Mouse (Mus musculus) urinary bladder, postnatal 36 days (tissue): ENCODE results near the gene Ttc13.

Experiments
- DNase-seq, 2 experiments: peaks; one replicate each; pipeline ENCODE4 v3.0.0; 2022; ENCODE audit warnings: low spot score in 2 of 2, mixed read lengths in 1 of 2

Ttc13 gene

DNA sequence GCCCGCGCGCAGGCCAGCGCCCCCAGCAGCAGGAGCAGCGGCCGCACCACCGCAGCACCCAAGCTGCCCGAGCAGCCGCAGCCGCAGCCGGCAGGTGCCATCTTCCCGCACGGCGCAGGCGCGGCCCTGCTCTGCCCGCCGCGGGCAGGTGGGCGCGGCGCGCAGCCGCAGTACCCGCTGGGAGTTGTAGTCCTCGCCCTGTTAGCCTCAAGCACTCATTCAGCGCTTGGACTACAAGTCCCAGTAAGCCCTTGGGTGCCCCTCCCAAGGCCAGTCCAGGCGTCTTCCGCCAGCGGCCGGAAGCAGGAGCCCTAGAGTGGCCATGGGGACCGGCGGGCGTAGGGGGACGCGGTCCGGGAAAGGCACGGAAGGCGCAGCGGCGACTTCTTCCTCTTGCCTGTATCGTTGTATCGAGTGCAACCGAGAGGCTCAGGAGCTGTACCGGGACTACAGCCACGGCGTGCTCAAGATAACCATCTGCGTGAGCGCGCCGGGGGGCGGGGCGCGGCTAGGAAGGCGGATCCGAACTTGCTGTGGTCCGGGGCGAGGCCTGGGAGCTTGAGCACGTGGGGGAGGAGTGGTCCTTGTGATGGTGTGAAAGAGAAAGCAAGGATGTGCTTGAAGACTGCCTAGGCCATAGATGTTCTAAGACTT lies at the start of gene Ttc13, which contains the start of gene Arv1:
Gene Ttc13, minus strand, starts transcription at position 122 of the 654 bp plus-strand sequence.
Gene Arv1, plus strand, starts transcription at position 278 of the 654 bp plus-strand sequence.
- DNase-seq: peak; percentile 92 to 95

DNA sequence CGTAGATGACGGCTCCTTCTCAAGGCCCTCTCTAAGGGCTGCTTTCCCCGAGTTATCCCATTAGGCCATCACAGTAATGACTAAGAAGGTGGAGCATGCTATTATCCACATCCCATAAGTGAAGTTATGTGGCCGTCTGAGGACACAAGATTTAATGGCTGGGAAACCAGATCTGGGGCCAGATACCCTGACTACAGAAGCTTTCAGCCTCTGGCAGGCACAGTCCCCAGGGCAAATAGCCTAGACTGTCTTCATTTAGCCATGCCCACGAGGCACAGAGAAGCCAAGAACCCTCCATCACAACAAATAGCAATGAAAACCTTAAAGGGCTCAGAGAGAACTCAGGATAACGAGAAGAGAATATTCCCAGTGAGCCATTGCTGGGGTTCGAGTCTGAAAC lies 41.3 kb upstream of the Ttc13 start:
- no peak for DNase-seq

DNA sequence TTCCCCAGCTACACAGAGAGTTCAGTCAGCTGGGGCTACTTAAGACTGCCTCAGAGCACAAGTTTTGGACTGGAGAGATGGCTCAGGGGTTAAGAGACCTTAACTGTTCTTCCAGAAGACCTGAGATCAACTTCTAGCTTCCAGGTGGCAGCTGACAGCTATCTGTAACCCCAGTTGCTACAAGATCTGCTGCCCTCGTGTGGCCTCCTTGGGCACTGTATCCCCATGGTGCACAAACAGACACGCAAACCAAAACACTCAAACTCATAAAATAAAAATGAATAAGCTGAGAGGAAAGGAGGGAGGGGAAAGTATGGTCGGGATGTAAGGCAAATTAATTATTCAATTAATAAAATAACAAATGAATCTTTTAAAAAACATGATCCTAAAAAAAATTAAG lies 36.8 kb upstream of the Ttc13 start:
- no peak for DNase-seq

DNA sequence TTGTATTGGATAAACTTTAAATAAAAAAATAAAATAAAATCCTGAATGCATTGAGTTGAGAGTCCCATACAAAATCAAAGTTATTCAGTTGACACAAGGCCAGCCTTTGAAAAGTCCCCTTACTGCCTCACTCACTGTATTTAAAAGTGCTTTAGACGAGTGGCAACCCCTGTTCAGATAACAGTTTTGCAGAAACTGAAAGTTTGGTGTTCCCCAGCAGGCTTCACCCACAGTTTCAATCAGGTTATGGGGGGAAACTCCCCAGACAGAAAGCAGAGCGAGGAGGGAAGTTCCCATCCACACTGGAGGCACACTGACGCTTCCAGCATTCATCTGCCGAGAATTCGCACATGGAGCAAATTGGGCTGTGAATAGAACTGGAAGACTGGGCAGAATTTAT lies 34.8 kb upstream of the Ttc13 start:
- no peak for DNase-seq

DNA sequence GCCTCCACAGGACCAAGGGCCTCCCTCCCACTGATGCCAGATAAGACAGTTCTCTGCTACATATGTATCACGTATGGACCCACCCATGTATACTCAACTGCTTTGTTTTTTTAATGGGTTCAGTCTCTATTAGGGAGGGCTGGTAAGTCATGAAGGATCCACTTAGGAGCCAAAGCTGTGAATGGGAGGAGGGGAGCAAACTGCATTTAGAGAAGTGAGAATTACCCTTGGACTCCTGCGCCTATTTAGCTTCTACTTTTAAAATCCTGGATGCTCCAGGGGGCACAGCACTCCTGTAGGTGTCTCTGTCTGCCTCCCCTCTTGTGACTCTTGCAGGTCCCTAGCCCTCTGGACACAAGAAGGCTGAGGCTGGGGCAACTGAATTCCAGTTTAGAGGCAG lies 34.4 kb upstream of the Ttc13 start:
- DNase-seq: no peak

DNA sequence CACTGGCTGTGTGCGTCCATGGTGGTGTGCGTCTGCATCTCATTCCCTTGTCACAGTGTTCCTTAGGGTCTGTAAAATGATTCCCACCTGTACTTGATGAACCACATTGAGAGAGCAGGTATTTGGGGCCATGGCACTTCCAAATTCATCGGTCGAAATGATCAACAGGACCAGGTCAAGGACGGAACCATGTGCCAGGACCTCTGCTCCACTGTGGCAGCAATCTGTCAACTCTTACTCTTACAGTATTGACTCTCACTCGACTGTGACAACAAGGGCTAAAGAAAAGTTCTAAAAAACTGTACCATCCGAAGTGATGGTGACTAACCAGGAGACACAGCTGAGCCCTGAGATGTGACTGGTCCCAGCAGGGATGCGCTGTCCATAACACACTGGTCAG lies 33.7 kb upstream of the Ttc13 start:
- DNase-seq: no peak

DNA sequence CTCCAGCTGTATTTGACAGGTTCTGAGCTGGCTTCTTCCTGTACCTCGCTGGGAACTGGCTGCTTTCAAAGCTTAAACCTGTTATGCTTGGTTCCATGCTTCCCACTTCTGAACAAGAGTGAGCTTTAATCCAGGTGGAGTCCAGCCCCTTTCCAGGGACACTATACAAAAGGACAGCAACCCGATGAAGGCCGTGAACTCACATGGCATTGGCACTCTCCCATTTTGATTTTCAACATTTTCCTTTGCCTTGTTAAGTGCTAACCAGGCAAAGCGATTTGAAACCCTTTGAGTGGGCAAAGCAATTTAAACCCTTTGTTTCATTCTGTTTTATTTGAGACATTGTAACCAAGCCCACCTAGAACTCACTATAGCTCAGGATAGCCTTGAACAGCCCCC lies 33.0 kb upstream of the Ttc13 start:
- no peak for DNase-seq

DNA sequence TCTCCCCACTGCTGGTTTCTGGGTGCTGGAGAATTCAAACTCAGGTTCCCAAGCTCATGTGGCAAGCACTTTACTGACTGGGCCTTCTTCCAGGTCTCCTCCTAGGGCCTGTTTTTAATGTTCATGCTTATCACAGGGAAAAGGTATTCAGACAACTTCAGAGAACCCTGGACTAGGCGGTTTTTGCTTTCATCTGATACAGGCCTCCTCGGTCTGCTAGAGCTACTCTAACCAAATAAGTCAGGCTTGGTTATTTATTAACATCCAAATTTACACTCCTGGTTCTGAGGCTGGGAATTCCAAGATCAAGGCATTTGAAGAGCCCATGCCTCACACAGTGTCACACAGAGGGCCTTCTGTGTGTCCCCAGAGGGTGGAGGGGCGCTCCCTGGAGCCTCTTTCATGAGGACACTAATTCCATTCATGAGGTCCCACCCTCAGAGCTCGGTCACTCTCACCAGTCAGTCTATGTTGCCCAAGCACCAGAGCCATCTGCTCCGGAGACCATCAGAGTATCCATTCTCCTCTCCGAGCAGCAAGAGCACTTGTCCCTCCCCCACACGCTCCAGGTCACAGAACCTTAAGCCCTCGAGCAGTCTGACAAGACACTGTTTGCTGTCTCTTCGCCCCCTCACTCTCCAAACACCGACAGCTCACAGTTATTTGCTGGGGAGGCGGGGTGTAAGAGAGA lies 32.5 kb upstream of the Ttc13 start:
- DNase-seq: no peak

DNA sequence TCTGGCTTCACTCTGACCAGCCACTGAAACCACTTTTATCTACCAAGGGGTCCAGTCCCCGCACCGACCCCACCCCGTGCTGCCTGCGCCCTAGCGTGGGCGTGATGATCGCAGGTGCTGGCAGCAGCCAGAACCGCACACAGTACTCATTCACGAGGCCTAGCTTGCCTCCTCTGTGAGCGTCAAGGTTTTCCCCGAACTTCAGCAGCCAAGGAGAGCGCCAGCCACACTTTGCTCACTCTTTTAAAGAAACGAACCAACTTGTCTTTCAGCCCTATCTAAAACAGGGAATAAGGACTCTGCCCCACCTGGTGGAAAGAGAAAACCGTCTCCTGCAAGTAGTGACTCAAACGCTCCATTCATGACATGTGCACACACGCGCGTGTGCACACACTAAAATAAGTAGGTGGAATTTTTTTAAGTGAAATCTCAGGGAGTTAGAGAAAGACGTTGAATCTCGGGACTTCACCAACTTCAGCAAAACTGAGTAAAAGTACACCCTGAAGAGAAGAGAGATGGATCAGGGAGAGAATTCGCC lies 30.6 kb upstream of the Ttc13 start:
- no peak for DNase-seq

DNA sequence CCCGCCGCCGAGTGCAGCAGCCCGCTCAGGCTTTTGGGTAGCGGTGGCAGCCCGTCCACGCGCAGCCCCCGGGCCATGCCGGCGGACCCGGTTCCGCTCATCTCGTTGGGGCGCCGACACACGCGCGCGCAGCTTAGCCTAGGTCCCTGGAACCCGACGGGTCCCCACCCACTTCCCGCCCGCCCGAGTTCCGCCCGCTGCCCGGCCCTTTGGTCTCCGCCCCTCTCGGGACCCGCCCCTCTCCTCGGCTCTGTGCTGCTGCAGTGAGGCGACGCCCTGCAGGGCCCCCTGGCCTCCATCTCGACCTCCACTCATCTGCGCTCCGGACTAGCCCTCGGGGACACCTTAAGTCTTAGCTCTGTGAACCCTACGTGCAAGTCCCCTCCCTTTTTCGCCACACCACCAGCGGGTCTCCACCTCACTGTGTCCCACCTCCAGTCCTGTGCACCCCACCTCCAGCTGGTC lies 30.0 kb upstream of the Ttc13 start, which contains the start of gene Fam89a:
Gene Fam89a, minus strand, starts transcription at position 124 of the 465 bp plus-strand sequence.
- peak; percentile 28 to 52 for DNase-seq

DNA sequence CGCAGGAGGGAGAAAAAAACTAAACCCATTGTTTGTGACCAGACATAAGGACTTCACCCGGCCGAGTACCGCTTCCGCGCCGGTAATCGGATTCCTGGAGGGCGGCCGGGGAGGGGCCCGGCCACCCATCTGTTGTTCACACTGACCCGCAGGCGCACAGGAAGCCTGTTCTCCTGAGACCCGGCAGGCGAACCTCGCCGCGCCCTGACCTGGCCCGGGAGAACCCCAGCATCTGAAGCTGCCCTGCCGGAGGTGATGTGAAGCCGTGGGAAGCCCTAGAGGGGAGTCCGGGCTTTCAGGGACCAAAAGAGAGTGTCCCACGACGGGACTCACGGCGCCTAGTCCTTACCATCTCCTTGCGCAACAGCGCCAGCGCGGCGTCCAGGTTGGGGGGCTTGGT lies 29.4 kb upstream of the Ttc13 start:
- DNase-seq: peak in 1 of 2 experiments; percentile 16

DNA sequence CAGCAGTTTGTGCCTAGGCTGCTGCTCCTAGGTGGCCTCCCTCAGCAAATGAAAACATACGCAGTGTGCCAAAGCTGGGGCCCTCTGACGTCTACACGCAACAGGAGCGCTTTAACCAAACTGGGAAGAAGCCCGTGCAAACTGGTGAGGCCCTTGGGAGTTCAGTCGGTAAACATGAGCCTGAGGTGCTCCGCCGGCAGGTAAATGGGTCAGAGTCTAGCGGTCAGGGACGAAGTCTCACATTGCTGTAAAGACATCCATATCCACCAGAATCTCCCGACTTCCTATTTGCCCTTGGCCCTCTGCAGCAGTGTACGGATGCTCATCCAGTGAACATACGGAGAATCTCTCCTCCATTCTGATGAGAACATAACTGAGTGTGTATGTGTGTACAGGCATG lies 24.9 kb upstream of the Ttc13 start:
- DNase-seq: no peak

DNA sequence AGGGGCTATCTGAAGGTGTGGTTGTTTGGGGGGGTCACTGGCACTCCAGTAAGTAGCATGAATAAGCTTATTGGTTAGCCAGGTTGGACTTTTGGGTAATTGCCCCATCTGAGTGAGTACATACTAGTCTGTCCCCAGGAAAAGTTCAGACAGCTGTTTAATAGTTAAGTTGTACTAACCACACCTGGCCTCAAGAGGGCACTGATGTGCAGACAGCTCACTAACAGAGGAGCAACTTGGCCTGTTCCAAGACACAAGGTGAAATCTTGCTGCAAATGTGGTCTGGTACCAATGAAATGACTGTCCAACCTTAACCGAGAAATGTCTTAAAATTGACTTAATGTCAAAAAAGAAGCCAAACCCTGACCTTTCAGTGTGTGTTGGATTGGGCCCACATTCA lies 17.5 kb upstream of the Ttc13 start:
- DNase-seq: peak in 1 of 2 experiments; percentile 13

DNA sequence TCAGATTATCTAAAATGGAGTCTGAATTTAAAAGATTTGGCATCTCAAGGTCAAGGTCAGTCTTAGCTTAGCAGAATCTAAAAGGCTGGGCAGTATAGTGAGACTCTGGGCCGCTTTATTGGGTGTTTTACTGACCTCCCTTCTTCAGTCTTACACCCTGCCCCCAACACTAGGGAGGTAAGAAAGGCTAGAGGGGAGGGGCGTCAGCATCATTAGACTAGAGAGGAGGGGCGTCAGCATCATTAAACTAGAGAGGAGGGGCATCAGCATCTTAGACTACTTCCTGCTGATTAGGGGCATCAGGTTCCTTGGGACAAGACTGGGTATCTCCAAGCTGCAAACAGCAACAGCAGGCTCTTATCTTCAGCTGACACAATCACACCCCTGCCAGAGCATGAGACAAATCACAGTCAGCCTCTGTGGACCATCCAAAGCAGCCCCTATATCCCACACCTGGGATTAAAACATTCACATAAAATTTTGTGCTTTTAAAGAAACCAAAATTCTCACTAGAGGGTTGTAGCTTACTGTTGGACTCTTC lies 13.7 kb upstream of the Ttc13 start:
- no peak for DNase-seq

DNA sequence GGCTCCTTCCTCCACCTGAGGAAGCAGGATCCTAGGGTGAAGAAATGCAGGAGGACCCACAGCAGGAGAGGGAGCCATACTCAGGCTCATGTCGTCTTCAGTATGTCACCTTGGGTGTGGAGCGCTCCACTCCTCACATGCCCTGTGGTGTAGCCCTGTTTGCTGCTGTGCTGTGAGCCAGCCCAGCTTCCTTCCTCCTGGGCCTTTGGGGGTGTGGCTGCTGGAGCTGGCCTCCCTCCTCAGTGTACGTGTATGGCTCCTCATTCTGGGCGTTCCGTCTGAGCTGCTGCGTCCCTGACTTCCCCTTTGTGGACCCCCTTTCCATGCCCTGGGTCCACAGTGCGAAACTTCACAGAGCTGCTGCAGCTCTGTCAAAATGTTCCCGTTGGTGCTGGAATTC lies 11.0 kb upstream of the Ttc13 start:
- DNase-seq: no peak

DNA sequence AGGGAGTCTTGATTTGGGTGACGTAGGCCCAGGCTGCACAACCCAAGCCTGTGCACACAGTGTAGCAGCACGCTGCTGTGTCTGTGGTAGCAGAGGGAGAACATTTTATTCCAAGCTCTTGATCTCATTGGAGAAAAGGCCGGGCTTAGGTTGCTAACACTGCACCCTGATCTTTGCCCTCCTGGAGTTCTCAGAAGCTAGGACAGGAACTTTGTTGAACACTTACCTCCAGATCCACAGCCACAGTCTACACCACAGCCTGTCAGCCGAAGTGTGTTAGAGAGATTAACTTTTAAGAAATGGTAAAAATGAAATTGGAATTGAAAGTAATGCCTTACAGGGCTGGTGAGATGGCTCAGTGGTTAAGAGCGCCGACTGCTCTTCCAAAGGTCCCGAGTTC lies 2.5 kb upstream of the Ttc13 start:
- DNase-seq: no peak

DNA sequence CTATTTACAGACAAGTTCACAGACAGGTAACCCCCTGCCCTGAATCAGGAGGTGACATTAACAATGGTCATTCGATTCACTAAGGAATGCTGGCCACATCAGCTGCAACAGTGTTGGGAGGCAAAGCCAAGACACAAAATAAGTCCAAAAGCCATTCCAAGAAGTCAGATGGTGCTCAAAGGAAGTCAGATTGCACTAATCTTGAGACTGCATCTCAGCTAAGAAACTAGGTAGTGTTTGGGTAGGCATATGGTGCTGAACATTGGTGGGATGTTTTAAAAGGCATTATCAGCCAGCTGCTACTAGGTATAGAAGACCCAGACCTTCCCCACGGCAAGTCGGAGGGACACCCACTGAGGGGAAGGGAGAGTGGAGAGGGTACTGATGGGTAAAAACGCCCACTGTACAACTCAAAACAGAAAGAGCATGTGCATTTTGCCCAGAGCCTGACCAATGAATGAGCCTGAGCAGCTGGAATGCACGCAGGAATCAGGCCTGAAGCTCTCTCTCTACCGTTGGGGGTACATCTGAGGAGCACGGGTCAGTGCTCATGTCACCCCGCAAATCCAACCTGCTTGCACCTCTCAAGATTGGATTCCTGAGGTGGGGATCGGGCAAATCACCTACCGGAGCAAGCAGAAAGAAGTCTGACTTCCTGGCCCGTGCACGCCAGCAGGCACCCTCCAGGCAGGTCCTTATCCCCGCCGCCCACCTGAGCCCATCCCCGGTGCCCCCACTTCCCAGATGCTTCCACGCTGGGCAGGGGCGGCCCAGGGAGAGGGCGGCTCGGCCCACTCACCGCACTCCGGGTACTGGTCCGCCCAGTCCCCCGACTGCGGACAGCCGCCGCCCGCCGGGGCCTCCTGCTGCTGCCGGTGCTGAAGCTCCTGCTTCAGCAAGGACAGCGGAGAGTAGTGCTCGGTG lies 583 bp downstream of the Ttc13 start:
- DNase-seq: peak in 1 of 2 experiments; percentile 1

DNA sequence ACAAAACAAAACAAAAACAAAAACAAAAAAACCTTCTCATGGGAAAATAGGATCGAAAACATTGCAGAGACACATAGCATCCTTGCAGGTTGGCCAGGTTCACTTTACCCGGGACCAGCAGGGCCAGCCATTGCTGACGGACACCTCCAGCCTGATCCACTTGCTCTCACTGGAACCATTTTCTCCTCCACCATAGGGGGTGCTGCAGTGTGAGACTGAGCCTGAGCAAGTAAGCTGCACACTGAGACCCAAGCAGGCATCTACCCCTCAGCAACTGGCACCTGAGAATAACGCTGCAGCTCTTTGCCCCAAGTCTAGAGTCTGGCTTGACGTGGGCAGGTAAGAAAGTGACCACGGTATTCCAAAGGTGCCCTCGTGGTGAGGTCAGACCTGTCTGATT lies 1.6 kb downstream of the Ttc13 start:
- no peak for DNase-seq

DNA sequence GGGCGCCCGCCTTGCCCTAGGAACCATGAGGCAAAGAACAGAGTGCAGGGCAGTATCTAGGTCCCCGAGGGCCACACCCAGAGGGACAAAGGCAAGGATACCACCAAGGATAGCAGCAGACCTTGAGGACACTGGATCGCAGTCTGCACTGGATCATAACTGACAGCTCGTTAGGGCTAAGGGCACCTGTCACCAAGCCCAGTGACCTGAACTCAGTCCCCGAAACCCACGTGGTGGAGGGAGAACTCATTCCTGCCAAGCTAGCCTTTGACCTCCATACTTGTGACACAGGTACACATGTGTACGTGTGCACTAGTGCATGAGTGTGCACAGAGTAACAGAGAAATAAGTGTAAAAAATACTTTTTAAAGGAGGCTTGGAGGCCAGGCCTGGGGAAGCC lies 6.0 kb downstream of the Ttc13 start:
- no peak for DNase-seq

DNA sequence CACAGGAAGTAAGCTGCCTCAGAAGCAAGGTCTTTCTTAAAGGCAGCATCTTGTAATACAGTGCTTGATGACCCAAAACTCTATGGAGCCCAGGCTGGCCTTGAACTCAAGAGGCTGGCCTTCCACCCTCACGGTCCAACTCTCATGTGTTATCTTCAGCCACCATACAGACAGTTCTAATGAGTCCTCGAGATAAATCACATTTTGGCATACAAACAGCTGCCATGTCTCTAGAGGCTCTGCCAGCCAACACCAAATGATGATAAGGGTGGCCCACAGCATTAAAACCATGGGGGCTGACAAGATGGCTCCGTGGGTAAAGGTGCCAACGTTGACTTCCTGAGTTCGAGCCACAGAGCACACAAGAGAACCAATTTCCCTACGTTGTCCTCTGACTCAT lies 8.6 kb downstream of the Ttc13 start:
- DNase-seq: no peak

DNA sequence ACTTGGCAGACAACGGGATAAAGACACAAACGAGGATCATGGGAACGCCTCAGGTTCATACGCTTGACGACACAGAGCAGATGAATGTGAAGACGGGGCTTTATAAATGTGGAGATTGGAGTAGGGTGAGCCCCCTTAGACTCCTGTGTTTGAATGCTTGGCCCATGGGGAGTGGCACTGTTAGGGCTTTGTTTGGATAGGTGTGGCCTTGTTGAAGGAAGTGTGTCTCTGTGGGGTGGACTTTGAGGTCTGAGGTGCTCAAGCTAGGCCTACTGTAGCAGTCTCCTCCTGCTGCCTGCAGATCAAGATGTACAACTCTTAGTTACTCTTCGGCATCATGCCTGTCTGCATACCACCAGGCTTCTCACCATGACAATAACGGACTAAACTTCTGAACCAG lies 16.0 kb downstream of the Ttc13 start:
- no peak for DNase-seq

DNA sequence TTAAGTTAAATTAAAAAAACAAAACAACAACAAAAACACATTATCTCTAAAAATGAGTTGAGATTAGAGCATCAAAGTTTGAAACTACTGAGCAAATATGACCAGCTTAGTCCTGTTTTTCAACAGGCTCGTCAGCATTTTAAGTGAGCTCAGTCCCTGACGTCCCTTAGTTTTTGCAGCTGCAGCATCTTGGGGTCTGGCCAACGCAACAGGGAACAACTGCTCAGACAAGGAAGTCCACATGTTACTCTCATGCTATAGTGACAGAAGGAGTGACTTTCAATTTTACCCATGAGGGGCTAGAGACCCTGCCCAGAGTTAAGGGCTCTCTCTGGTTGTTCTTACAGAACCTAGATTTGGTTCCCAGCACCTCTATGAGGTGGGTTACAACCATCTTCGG lies 17.4 kb downstream of the Ttc13 start:
- DNase-seq: no peak
